Mouse (Mus musculus) lung, embryonic 16.5 days (tissue): Measurements from ENCODE around the gene Grb10. TPM values are rescaled to one million over a fixed set of nuclear protein-coding genes. Genes with fewer than 3 reads are reported as not detected.

Source experiments
- ATAC-seq: fragments of 200-750 bp; cut with Nextera tagmentation; 2 replicates; pipeline ENCODE4 v1.8.0; 2017; ENCODE audit warnings: low read depth, mild to moderate bottlenecking, moderate library complexity
- H3K27ac ChIP-seq: fragments of 300-500 bp; sonication (generic); 2 replicates; pipeline ENCODE4 v1.5.1; 2014; ENCODE audit warnings: mild to moderate bottlenecking, control low read depth, low read length
- H3K27me3 ChIP-seq: fragments of 300-500 bp; sonication (generic); 2 replicates; pipeline ENCODE4 v1.6.1; 2014; ENCODE audit warnings: low read depth, low read length, mixed read lengths; ENCODE audit not compliant: control insufficient read depth, insufficient read depth
- H3K36me3 ChIP-seq: fragments of 300-500 bp; sonication (generic); 2 replicates; pipeline ENCODE4 v1.6.1; 2014; ENCODE audit warnings: low read length; ENCODE audit not compliant: control insufficient read depth, insufficient read depth
- H3K4me1 ChIP-seq: fragments of 300-500 bp; sonication (generic); replicated peaks from 2 replicates; pipeline ENCODE4 v1.6.1; 2014; ENCODE audit warnings: low read length, mixed read lengths; ENCODE audit not compliant: control insufficient read depth, insufficient read depth
- H3K4me2 ChIP-seq: fragments of 300-500 bp; sonication (generic); 2 replicates; pipeline ENCODE4 v1.6.1; 2014; ENCODE audit warnings: low read depth, low read length, control low read depth
- H3K4me3 ChIP-seq: fragments of 300-500 bp; sonication (generic); 2 replicates; pipeline ENCODE4 v1.5.1; 2014; ENCODE audit warnings: mild to moderate bottlenecking, low read length, control low read depth
- H3K9ac ChIP-seq: fragments of 300-500 bp; sonication (generic); 2 replicates; pipeline ENCODE4 v1.6.1; 2014; ENCODE audit warnings: low read length, control low read depth
- H3K9me3 ChIP-seq: fragments of 300-500 bp; sonication (generic); 2 replicates; pipeline ENCODE4 v1.6.1; 2016; ENCODE audit warnings: low read length; ENCODE audit not compliant: control insufficient read depth
- WGBS: fragments of 180-500 bp; shearing (Covaris S2); extraction: QIAGEN DNeasy Blood & Tissue Kit; methylation state at CpG from one replicate; pipeline ENCODE4 v1.1.7; 2014; 5-methylcytosine and 5-hydroxymethylcytosine counted together
- polyA plus RNA-seq: library from polyadenylated mRNA; unstranded; fragments of >200 nt; fragmentation: Nextera tagmentation; extraction: Ambion mirVana; gene quantifications from 2 replicates; pipeline ENCODE4 v1.2.1, GENCODE M21; 2015

Grb10 gene
- polyA plus RNA-seq, 1 experiment from 2014 or later, result 579 TPM

DNA sequence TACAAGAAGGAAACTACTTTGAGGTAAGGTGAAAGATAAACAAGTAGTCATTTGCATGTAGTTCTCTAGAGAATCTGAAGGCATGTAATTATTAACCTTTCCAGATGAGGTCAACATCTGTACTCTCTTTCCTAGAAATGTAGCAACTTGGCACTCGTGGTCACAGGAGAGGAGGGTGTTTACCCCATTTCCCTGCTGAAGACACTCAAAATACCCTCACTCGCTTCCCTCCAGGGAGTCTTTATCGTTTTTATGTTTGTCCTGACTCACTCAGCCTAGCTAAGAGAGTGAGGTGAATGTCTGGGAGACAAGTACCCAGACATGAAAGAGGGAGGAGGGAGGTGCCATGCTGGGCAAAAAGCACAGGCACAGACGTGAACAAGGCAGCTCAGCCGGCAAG, 77.6 kb downstream of the Grb10 start:
- Histone ChIP-seq H3K4me1 (peaks cover 57% of the 10 kb centered on the region), H3K9me3 (no peaks in the 10 kb centered on the region), H3K9ac (peak overlapping the region; percentile 31), H3K4me2 (no peak overlapping the region), H3K36me3 (peaks cover 3% of the 10 kb centered on the region; the same call in 1 of the 2 replicates), H3K4me3 (no peak overlapping the region), H3K27me3 (no peaks in the 10 kb centered on the region), H3K27ac (peak overlapping the region; percentile 76)
- ATAC-seq, result no peak
- 17% methylated on average over 5 of the region's 5 CpGs for WGBS

DNA sequence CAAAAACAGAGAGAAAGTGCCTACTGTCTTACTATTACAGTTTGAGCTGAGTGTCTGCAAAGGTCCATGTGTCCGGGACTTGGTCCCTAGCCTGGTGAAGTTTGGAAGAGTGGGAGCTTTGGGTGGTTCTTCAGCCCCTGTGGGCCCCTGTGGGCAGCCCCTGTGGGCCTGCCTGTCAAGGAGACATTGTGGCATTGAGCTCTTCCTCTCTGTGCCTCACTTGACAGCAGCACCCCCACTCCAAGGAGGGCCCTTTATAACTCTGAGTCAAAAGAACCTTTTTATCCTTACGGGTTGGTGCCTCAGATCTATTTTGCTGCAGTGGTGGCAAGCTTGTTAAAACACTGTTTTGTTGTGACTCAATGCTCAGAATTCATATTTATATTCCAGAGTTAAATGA, 78.3 kb downstream of the Grb10 start:
- H3K36me3 ChIP-seq, result peaks cover 3% of the 10 kb centered on the region; the same call in 1 of the 2 replicates
- 72% methylated on average over 2 of the region's 2 CpGs for WGBS

DNA sequence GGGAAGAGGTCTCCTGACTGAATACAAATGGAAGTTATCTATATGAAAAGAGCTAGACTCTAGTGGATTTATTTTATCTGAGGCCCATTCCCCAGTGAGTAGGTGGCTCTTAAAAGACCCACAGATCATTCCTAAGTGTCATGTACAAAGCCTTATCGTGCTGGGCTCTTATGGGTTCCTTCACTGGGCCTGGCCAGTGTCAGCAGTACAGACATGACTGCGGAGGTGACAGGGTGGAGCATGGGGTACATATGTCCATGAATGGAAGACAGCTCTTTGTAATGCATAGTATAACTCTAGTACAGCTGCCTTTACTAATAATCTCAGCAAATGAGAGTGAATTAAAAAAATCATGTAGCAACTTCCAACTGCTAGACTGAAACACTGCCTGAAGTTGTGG, 80.0 kb downstream of the Grb10 start:
- H3K4me3 ChIP-seq, result no peak overlapping the region
- H3K4me1 ChIP-seq, result peaks cover 66% of the 10 kb centered on the region
- H3K27me3 ChIP-seq, result no peaks in the 10 kb centered on the region
- H3K9ac ChIP-seq, result no peak overlapping the region
- ATAC-seq, result no peak
- peak overlapping the region; percentile 56; the same call in 1 of the 2 replicates for H3K27ac ChIP-seq
- H3K9me3 ChIP-seq, result no peaks in the 10 kb centered on the region
- no peak overlapping the region for H3K4me2 ChIP-seq
- 55% methylated on average over 2 of the region's 2 CpGs for WGBS
- H3K36me3 ChIP-seq, result peaks cover 3% of the 10 kb centered on the region; the same call in 1 of the 2 replicates

More for the DNA sequence above, 78.3 kb downstream of the Grb10 start:
- H3K4me3 ChIP-seq, result no peak overlapping the region
- no peak overlapping the region for H3K4me2 ChIP-seq
- H3K27me3 ChIP-seq, result no peaks in the 10 kb centered on the region
- no peak for ATAC-seq
- peak overlapping the region; percentile 76 for H3K27ac ChIP-seq
- H3K4me1 ChIP-seq, result peaks cover 58% of the 10 kb centered on the region
- H3K9ac ChIP-seq, result peak overlapping the region; percentile 28; the same call in 1 of the 2 replicates
- no peaks in the 10 kb centered on the region for H3K9me3 ChIP-seq

DNA sequence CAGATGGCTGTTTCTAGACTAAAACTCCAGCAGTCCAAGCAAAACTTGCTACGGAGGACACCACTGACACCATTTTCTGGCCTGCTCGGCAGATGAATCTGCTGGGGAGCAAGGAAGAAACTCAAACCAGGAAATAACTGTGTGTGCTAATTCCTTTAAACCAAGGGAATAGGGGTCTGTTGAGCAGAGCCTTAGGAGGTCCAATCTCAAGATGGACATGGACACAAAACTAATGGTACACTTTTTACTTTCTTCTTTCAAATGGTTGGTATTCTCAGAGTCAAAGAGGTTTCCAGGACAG, 80.5 kb downstream of the Grb10 start:
- Histone ChIP-seq H3K4me2 (no peak overlapping the region), H3K9me3 (no peaks in the 10 kb centered on the region), H3K36me3 (peaks cover 3% of the 10 kb centered on the region; the same call in 1 of the 2 replicates), H3K4me3 (no peak overlapping the region), H3K9ac (no peak overlapping the region), H3K4me1 (peaks cover 63% of the 10 kb centered on the region), H3K27me3 (no peaks in the 10 kb centered on the region), H3K27ac (peak overlapping the region; percentile 78)
- WGBS, result 73% methylated on average over 2 of the region's 2 CpGs
- ATAC-seq, result no peak

DNA sequence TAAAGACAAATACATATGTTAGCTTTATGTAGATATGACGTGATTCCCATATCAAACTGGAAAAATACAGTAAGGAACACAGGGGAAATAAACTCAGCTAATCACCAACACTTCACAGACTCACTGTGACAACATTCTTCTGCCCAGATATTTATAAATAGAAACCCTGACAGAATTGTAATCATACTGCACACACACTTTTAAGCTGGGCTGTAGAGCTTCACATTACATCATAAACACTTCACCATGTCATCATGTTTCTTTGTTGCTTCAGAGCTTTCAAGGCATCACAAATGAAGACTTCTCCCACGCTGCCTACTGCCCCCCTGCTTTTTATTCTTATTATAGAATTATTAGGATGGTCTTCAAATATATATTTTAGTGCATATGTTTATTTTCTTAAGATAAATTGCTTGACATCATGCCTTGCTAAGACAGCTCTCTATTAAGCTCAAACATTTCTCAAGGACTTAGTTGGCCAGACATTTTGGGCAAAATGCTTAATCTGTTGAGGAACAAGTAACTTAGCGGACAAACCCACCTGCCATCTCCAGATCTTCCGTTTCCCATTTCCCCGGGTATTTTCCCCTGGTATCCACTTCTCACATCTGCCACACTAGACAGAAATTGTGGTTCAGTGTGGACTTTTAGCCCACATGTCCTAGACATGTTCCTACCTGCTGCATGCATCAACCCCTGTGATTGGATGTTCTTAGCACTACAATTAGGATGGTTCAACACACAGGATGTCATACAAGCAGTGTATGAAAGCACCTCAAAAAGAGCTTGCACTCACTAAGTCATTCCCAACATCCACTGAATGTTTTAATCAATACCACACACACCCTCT, 81.0 kb downstream of the Grb10 start:
- Histone ChIP-seq H3K27ac (peak overlapping the region; percentile 78), H3K9me3 (no peaks in the 10 kb centered on the region), H3K27me3 (no peaks in the 10 kb centered on the region), H3K36me3 (peaks cover 3% of the 10 kb centered on the region; the same call in 1 of the 2 replicates), H3K4me1 (peaks cover 66% of the 10 kb centered on the region), H3K4me3 (no peak overlapping the region), H3K9ac (no peak overlapping the region), H3K4me2 (no peak overlapping the region)
- ATAC-seq, result peak; percentile 38
- WGBS, result 52% methylated on average over 5 of the region's 5 CpGs

DNA sequence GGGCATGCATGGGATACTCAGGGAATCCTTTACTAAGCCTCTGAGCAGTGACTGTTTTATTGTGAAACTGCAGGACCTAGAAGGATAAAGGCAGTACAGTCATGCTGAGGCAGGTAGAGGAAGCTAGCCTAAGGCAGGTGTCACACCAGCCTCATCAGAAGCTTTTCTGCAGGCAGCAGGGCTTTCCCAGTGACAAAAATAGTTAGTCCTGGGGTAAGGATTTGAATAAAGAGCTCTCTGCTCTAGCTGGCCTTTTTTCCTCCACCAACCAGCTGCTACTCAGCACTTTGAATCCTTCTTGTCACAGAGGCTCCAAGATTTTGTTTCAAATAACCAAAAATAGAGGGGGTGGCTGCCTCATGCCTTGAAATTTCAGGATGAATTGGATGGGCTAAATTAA, 82.7 kb downstream of the Grb10 start:
- Histone ChIP-seq H3K27ac (peak overlapping the region; percentile 95), H3K27me3 (no peaks in the 10 kb centered on the region), H3K4me1 (peaks cover 54% of the 10 kb centered on the region), H3K9ac (peak overlapping the region; percentile 8; the same call in 1 of the 2 replicates), H3K4me3 (no peak overlapping the region), H3K4me2 (no peak overlapping the region), H3K36me3 (no peaks in the 10 kb centered on the region), H3K9me3 (no peaks in the 10 kb centered on the region)
- ATAC-seq, result no peak

DNA sequence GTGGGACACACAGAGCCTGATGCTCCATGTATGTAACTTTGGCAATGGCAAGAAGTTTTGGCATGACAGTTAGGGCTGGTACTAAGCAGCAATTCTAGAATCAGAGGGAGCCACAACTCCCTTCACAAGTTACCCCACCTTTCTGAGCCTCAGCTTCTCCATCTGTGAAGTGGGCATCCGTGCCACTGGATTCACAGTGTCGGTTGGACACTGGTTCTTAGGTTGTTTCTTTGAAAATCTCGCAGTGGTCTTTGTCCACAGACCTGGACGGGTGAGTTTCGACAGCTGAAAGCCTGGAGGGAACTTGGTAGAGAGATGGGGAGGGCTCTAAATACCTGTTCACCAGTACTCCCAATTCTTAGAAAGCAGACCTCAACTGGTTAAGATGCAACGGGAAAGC, 83.9 kb downstream of the Grb10 start:
- ATAC-seq, result no peak
- no peak overlapping the region for H3K4me3 ChIP-seq
- H3K27ac ChIP-seq, result peak overlapping the region; percentile 95
- H3K27me3 ChIP-seq, result no peaks in the 10 kb centered on the region
- no peak overlapping the region for H3K4me2 ChIP-seq
- 78% methylated on average over 6 of the region's 6 CpGs for WGBS
- no peaks in the 10 kb centered on the region for H3K36me3 ChIP-seq
- peak overlapping the region; percentile 38; the same call in 1 of the 2 replicates for H3K9ac ChIP-seq
- peaks cover 49% of the 10 kb centered on the region for H3K4me1 ChIP-seq
- no peaks in the 10 kb centered on the region for H3K9me3 ChIP-seq

DNA sequence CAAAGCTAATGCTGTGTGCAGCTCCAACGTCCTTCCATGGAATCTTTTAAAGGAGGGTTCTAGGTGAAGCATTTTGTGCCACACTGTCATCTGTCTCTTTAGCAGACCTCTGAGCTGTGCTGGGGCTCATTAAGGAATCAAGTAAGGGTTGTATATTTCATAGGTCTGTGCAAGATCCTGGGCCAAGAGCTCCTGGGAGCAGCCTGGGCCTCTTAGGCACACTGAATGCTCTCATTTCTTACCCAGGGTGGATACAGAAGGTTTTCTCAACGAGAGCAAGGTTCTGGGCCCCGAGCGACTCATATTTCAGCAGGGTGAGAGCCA, 84.4 kb downstream of the Grb10 start:
- H3K27me3 ChIP-seq, result no peaks in the 10 kb centered on the region
- WGBS, result 56% methylated on average over 4 of the region's 4 CpGs
- H3K4me3 ChIP-seq, result no peak overlapping the region
- H3K9me3 ChIP-seq, result no peaks in the 10 kb centered on the region
- ATAC-seq, result no peak
- peak overlapping the region; percentile 38 for H3K9ac ChIP-seq
- H3K4me2 ChIP-seq, result no peak overlapping the region
- H3K4me1 ChIP-seq, result peaks cover 48% of the 10 kb centered on the region
- peak overlapping the region; percentile 95 for H3K27ac ChIP-seq
- no peaks in the 10 kb centered on the region for H3K36me3 ChIP-seq

DNA sequence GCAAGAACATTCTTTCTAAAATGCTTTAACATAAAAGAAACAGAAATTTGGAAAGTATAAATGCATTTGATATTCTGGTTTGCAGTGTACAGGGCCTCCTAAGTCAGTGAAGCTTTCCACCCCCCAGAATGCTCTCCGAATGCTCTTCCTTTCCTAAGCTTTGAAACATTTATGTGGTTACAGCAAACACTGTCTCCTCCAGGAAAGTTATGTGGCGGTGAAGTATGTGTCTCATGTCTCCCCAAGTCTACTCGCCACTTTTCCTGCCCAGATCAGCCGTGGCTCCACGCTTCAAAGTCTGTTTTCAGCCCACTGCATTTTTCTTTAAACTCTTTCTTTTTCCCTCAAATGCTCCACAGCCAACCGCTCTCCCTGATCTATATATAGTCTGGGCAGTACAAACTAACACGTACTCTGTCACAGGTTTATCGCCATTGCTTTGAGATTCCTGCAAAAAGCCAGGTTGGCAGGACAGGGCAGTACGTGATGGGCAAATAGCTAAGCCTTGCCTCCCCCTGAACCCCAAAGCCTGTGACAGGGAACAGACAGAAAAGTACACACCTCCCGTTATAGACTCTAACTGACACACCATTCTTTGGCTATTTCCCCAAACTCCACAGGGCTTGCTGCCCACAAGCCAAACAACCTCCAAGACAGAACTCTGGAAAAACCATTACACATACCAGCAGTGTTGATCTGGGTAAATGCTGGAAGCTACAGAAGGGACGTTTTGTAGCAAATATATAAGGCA, 84.9 kb downstream of the Grb10 start:
- 36% methylated on average over 11 of the region's 11 CpGs for WGBS
- Histone ChIP-seq H3K9me3 (no peaks in the 10 kb centered on the region), H3K27me3 (no peaks in the 10 kb centered on the region), H3K4me1 (peaks cover 46% of the 10 kb centered on the region), H3K4me2 (no peak overlapping the region), H3K27ac (peak overlapping the region; percentile 95), H3K9ac (peak overlapping the region; percentile 38), H3K4me3 (no peak overlapping the region), H3K36me3 (no peaks in the 10 kb centered on the region)
- ATAC-seq, result peak; percentile 51
